ENCODE assay signal across 21 mouse cellular contexts in the genomic region with DNA sequence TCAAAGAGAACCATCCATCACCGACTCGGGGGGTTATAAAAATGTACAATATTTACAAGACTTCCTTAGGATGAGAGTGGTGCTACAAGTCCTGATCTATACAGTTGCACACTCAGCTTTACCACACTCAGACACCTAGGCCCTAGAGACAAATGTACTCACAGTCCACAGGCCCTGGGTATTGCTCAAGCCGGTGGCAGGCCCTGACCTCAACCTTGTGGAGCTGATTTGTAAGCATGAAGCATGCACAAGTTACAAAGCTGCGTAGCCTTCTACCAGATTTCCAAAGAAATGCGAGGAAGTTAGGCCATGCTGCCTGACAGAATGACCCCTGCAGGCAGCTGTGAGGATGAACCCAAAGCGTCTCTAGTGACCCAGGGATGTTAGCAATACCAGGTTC.
DNase-seq lines count a peak whose midpoint lies in the region; ATAC-seq lines count a peak whose summit lies in the region.
"Had no signal": no experiment of that assay in that cellular context is flagged by ENCODE, and none has a peak within 500 bp of the region (broad histone marks: within the 10 kb centered on the region; RNA-seq: fewer than 3 reads in every experiment).

No protein-coding gene starts in this region.

- H3K4me3 ChIP-seq in liver, embryonic 16.5 days (ENCODE audit: low read depth, low read length): no peak overlapping the region
- no peak overlapping the region for H3K4me3 ChIP-seq in liver, embryonic 11.5 days (ENCODE audit: low read depth, low read length)
- no peak overlapping the region for H3K4me3 ChIP-seq in hindbrain, embryonic 11.5 days (ENCODE audit: low read depth, low read length)
- H3K4me3 ChIP-seq: embryonic facial prominence, embryonic 10.5 days; forebrain, embryonic 13.5 days; gastrocnemius, adult 2 months; heart, embryonic 13.5 days; hindbrain, embryonic 13.5 days had no signal

- no peak for DNase-seq in liver, embryonic 11.5 days (ENCODE audit: low spot score)
- DNase-seq in adrenal gland, adult 2 months: peak; percentile 84
- peak; percentile 30 for DNase-seq in adrenal gland, postnatal 25 days
- no peak for DNase-seq in kidney, postnatal 10 days
- DNase-seq in hindbrain, embryonic 11.5 days (ENCODE audit: low spot score): no peak
- DNase-seq: cerebellum, adult 18-20 months; cerebellum, postnatal 10 days; gastrocnemius, adult 2 months; gastrocnemius, postnatal 25 days; heart, adult 11 months; heart, postnatal 36 days had no signal

- H3K4me2 ChIP-seq in liver, embryonic 16.5 days (ENCODE audit: low read depth, low read length): no peak overlapping the region
- no peak overlapping the region for H3K4me2 ChIP-seq in liver, embryonic 11.5 days
- H3K4me2 ChIP-seq in hindbrain, embryonic 11.5 days (replicated peaks; ENCODE audit: low read depth, low read length): no peak overlapping the region
- H3K4me2 ChIP-seq: forebrain, embryonic 13.5 days; heart, embryonic 13.5 days; hindbrain, embryonic 13.5 days had no signal

- H3K27me3 ChIP-seq in liver, embryonic 16.5 days (ENCODE audit: control insufficient read depth, insufficient read depth, low read depth, low read length): no peaks in the 10 kb centered on the region
- no peaks in the 10 kb centered on the region for H3K27me3 ChIP-seq in liver, embryonic 11.5 days (replicated peaks; ENCODE audit: control insufficient read depth, insufficient read depth, low read length)
- no peaks in the 10 kb centered on the region for H3K27me3 ChIP-seq in hindbrain, embryonic 11.5 days (ENCODE audit: control insufficient read depth, insufficient read depth, low read length)
- H3K27me3 ChIP-seq: CH12.LX; forebrain, embryonic 13.5 days; heart, embryonic 13.5 days; hindbrain, embryonic 13.5 days; Patski had no signal

- ATAC-seq in liver, embryonic 16.5 days (ENCODE audit: low read depth): peak; percentile 47; the same call in 1 of the 2 replicates
- no peak for ATAC-seq in liver, embryonic 11.5 days (replicated peaks; ENCODE audit: low FRiP score)
- peak; percentile 51 for ATAC-seq in megakaryocyte progenitor cell, adult 5-6 weeks (replicated peaks; ENCODE audit: poor library complexity)
- ATAC-seq in activated CD4-positive, CD25-positive, alpha-beta regulatory T cell, adult 4 months: no peak
- ATAC-seq in hindbrain, embryonic 11.5 days (ENCODE audit: low FRiP score): no peak
- ATAC-seq: forebrain, embryonic 13.5 days; hindbrain, postnatal 0 days; Patski had no signal

- H3K36me3 ChIP-seq in liver, embryonic 16.5 days (ENCODE audit: control insufficient read depth, insufficient read depth): no peaks in the 10 kb centered on the region; the same call in 1 of the 2 replicates
- no peaks in the 10 kb centered on the region for H3K36me3 ChIP-seq in liver, embryonic 11.5 days (ENCODE audit: control insufficient read depth, insufficient read depth, low read length)
- H3K36me3 ChIP-seq in hindbrain, embryonic 11.5 days (ENCODE audit: control insufficient read depth, insufficient read depth, low read length): no peaks in the 10 kb centered on the region
- H3K36me3 ChIP-seq: embryonic facial prominence, embryonic 10.5 days; hindbrain, embryonic 13.5 days had no signal

- no peaks in the 10 kb centered on the region for H3K9me3 ChIP-seq in liver, embryonic 16.5 days (replicated peaks; ENCODE audit: control insufficient read depth, low read length)
- H3K9me3 ChIP-seq in liver, embryonic 11.5 days (ENCODE audit: control insufficient read depth, low read length): no peaks in the 10 kb centered on the region
- no peaks in the 10 kb centered on the region for H3K9me3 ChIP-seq in hindbrain, embryonic 11.5 days (ENCODE audit: control insufficient read depth, low read length)
- H3K9me3 ChIP-seq: embryonic facial prominence, embryonic 10.5 days; forebrain, embryonic 13.5 days; heart, embryonic 13.5 days; hindbrain, embryonic 13.5 days had no signal

- no peak overlapping the region for H3K27ac ChIP-seq in liver, embryonic 16.5 days (ENCODE audit: low read length)
- H3K27ac ChIP-seq in liver, embryonic 11.5 days (ENCODE audit: low read depth, low read length): no peak overlapping the region
- H3K27ac ChIP-seq in hindbrain, embryonic 11.5 days (ENCODE audit: low read depth, low read length): no peak overlapping the region
- H3K27ac ChIP-seq: forebrain, embryonic 13.5 days; gastrocnemius, adult 2 months; heart, embryonic 13.5 days; hindbrain, embryonic 13.5 days; hindbrain, postnatal 0 days had no signal

- WGBS in liver, embryonic 16.5 days (ENCODE audit: insufficient replicate concordance): 63% methylated on average over 6 of the region's 6 CpGs
- WGBS in liver, embryonic 11.5 days: 72% methylated on average over 6 of the region's 6 CpGs
- 82% methylated on average over 6 of the region's 6 CpGs for WGBS in hindbrain, embryonic 11.5 days

- no peak overlapping the region for H3K9ac ChIP-seq in liver, embryonic 16.5 days (ENCODE audit: low read depth, low read length)
- H3K9ac ChIP-seq in liver, embryonic 11.5 days (ENCODE audit: low read depth, low read length): no peak overlapping the region
- no peak overlapping the region for H3K9ac ChIP-seq in hindbrain, embryonic 11.5 days (ENCODE audit: low read depth, low read length)
- H3K9ac ChIP-seq: forebrain, embryonic 13.5 days; heart, embryonic 13.5 days; hindbrain, embryonic 13.5 days had no signal

- no peaks in the 10 kb centered on the region for H3K4me1 ChIP-seq in liver, embryonic 16.5 days (ENCODE audit: control insufficient read depth, low read depth, low read length)
- no peaks in the 10 kb centered on the region for H3K4me1 ChIP-seq in liver, embryonic 11.5 days (replicated peaks; ENCODE audit: control insufficient read depth, insufficient read depth, low read length)
- no peaks in the 10 kb centered on the region for H3K4me1 ChIP-seq in hindbrain, embryonic 11.5 days (replicated peaks; ENCODE audit: control insufficient read depth, insufficient read depth, low read length)
- H3K4me1 ChIP-seq: forebrain, embryonic 13.5 days; hindbrain, embryonic 13.5 days had no signal

Comparison
In these comparisons a context has a peak if more than half of its experiments do, and no peak if none do; other contexts are left out.
1. ATAC-seq: peak in liver, embryonic 16.5 days (single experiment) and megakaryocyte progenitor cell, adult 5-6 weeks (single experiment); none in liver, embryonic 11.5 days (single experiment), activated CD4-positive, CD25-positive, alpha-beta regulatory T cell, adult 4 months (single experiment) and hindbrain, embryonic 11.5 days (single experiment).
2. DNase-seq: peak in adrenal gland, adult 2 months (single experiment) and adrenal gland, postnatal 25 days (single experiment); none in liver, embryonic 11.5 days (single experiment), kidney, postnatal 10 days (single experiment) and hindbrain, embryonic 11.5 days (single experiment).